Mouse (Mus musculus) stomach, embryonic 14.5 days (tissue): ENCODE data around the gene Pdlim5. TPM values are rescaled to one million over a fixed set of nuclear protein-coding genes. Genes with fewer than 3 reads are reported as not detected.

Experiments used
- ATAC-seq: fragments of 200-750 bp; cut with Nextera tagmentation; 2 replicates; pipeline ENCODE4 v1.8.0; 2017; ENCODE audit warnings: low read depth, moderate TSS enrichment; ENCODE audit not compliant: insufficient number of reproducible peaks, insufficient read depth, low FRiP score
- H3K27ac ChIP-seq: fragments of 300-500 bp; sonication (generic); 2 replicates; pipeline ENCODE4 v1.5.1; 2014; ENCODE audit warnings: mild to moderate bottlenecking, low read length, moderate library complexity, mixed read lengths
- H3K27me3 ChIP-seq: fragments of 300-500 bp; sonication (generic); 2 replicates; pipeline ENCODE4 v1.6.1; 2014; ENCODE audit warnings: low read length, control low read depth, mixed read lengths; ENCODE audit not compliant: control insufficient read depth, insufficient read depth
- H3K36me3 ChIP-seq: fragments of 300-500 bp; sonication (generic); 2 replicates; pipeline ENCODE4 v1.6.1; 2014; ENCODE audit warnings: mild to moderate bottlenecking, control low read depth, low read length, moderate library complexity, mixed read lengths; ENCODE audit not compliant: control insufficient read depth, insufficient read depth
- H3K4me1 ChIP-seq: fragments of 300-500 bp; sonication (generic); 2 replicates; pipeline ENCODE4 v1.6.1; 2014; ENCODE audit warnings: low read length, control low read depth, mixed read lengths; ENCODE audit not compliant: control insufficient read depth, insufficient read depth
- H3K4me2 ChIP-seq: fragments of 300-500 bp; sonication (generic); replicated peaks from 2 replicates; pipeline ENCODE4 v1.6.1; 2014; ENCODE audit warnings: low read depth, low read length, control low read depth
- H3K4me3 ChIP-seq: fragments of 300-500 bp; sonication (generic); 2 replicates; pipeline ENCODE4 v1.5.1; 2014; ENCODE audit warnings: low read depth, low read length, control low read depth
- H3K9ac ChIP-seq: fragments of 300-500 bp; sonication (generic); replicated peaks from 2 replicates; pipeline ENCODE4 v1.6.1; 2014; ENCODE audit warnings: low read depth, mild to moderate bottlenecking, control low read depth, low read length, moderate library complexity, mixed read lengths
- H3K9me3 ChIP-seq: fragments of 300-500 bp; sonication (generic); 2 replicates; pipeline ENCODE4 v1.6.1; 2016; ENCODE audit warnings: low read depth, low read length, control low read depth; ENCODE audit not compliant: control insufficient read depth
- WGBS: fragments of 180-500 bp; shearing (Covaris S2); extraction: QIAGEN DNeasy Blood & Tissue Kit; methylation state at CpG from one replicate; pipeline ENCODE4 v1.1.7; 2014; 5-methylcytosine and 5-hydroxymethylcytosine counted together
- polyA plus RNA-seq: library from polyadenylated mRNA; unstranded; fragments of >200 nt; fragmentation: Nextera tagmentation; extraction: Ambion mirVana; gene quantifications from 2 replicates; pipeline ENCODE4 v1.2.1, GENCODE M21; 2014

Gene Pdlim5
- polyA plus RNA-seq, 1 experiment from 2014 or later: 51.1 TPM

- Histone ChIP-seq H3K36me3 (no peaks in the 10 kb centered on the region), H3K27ac (no peak overlapping the region), H3K9ac (no peak overlapping the region), H3K4me2 (no peak overlapping the region), H3K4me3 (no peak overlapping the region), H3K9me3 (no peaks in the 10 kb centered on the region), H3K4me1 (peaks cover 3% of the 10 kb centered on the region; the same call in 1 of the 2 replicates), H3K27me3 (no peaks in the 10 kb centered on the region)
- WGBS: 88% methylated on average over 4 of the region's 4 CpGs
- ATAC-seq: no peak
Observed at GRCm38 (mm10) chr3:142422229-142422628, 26.7 kb upstream of the Pdlim5 start.

GRCm38 (mm10) chr3:142421470-142421869 lies 26.0 kb upstream of the Pdlim5 start:
- Histone ChIP-seq H3K9me3 (no peaks in the 10 kb centered on the region), H3K4me2 (no peak overlapping the region), H3K27ac (no peak overlapping the region), H3K9ac (no peak overlapping the region), H3K4me3 (no peak overlapping the region), H3K27me3 (no peaks in the 10 kb centered on the region), H3K36me3 (no peaks in the 10 kb centered on the region), H3K4me1 (peaks cover 3% of the 10 kb centered on the region; the same call in 1 of the 2 replicates)
- ATAC-seq: no peak
- WGBS: 86% methylated on average over 3 of the region's 3 CpGs

- Histone ChIP-seq H3K9me3 (no peaks in the 10 kb centered on the region), H3K9ac (no peak overlapping the region), H3K4me1 (no peaks in the 10 kb centered on the region), H3K27ac (no peak overlapping the region), H3K4me2 (no peak overlapping the region), H3K36me3 (no peaks in the 10 kb centered on the region), H3K4me3 (no peak overlapping the region), H3K27me3 (no peaks in the 10 kb centered on the region)
- ATAC-seq: no peak
- WGBS: 67% methylated on average over 3 of the region's 3 CpGs
Observed at GRCm38 (mm10) chr3:142417996-142418395, 22.5 kb upstream of the Pdlim5 start.

- H3K27ac ChIP-seq: no peak overlapping the region
- H3K4me3 ChIP-seq: no peak overlapping the region
- ATAC-seq: no peak
- 76% methylated on average over 4 of the region's 4 CpGs for WGBS
- H3K9ac ChIP-seq: no peak overlapping the region
- H3K4me1 ChIP-seq: no peaks in the 10 kb centered on the region
- no peaks in the 10 kb centered on the region for H3K27me3 ChIP-seq
- no peak overlapping the region for H3K4me2 ChIP-seq
- H3K9me3 ChIP-seq: no peaks in the 10 kb centered on the region
- H3K36me3 ChIP-seq: no peaks in the 10 kb centered on the region
Observed at GRCm38 (mm10) chr3:142413345-142413885, 17.9 kb upstream of the Pdlim5 start.

- H3K9ac ChIP-seq: no peak overlapping the region
- no peak overlapping the region for H3K4me3 ChIP-seq
- no peak overlapping the region for H3K27ac ChIP-seq
- no peaks in the 10 kb centered on the region for H3K4me1 ChIP-seq
- H3K36me3 ChIP-seq: no peaks in the 10 kb centered on the region
- H3K27me3 ChIP-seq: no peaks in the 10 kb centered on the region
- no peaks in the 10 kb centered on the region for H3K9me3 ChIP-seq
- no peak for ATAC-seq
- no peak overlapping the region for H3K4me2 ChIP-seq
Observed at GRCm38 (mm10) chr3:142410930-142411329, 15.4 kb upstream of the Pdlim5 start.

DNA sequence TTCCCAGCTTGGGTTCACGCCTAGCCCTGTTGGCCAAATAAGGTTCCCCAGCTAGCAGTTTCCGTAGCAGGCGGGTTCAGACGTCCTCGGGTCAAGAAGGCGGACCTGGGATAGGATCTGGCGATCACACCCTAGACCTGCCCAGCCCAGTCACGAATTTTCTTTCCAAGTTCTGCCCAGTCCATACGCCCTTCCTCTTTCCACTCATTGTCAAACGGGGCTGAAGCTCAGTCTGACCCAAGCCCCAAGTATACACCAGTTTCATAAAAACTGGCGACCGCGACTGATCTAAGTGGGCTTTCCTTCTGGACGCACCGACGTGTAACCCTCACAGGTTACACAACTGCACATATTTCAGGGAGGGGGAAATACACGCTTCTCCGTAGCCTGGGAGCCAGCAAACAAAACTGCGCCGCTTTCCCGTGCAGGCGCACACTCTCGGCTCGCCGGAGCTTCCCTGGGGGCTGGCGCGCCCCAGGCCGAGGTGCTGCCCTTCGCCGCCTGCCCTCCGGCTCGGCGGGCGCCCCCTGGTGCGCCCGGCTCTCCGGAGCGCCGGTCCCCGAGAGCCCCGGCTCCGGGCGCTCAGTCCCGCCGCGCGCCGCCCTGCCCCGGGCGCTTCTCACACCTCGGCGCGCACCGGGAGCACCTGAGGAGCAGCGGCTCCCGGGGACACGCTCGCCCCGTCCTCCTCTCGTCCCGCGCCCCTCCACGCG lies 544 bp downstream of the Pdlim5 start:
- WGBS: under 1% methylated on average over 55 of the region's 64 CpGs
- peak; percentile 73 for ATAC-seq

GRCm38 (mm10) chr3:142394000-142394411 lies 1.5 kb downstream of the Pdlim5 start:
- H3K9me3 ChIP-seq: no peaks in the 10 kb centered on the region
- 27% methylated on average over 9 of the region's 9 CpGs for WGBS
- no peak for ATAC-seq
- H3K36me3 ChIP-seq: no peaks in the 10 kb centered on the region; the same call in 1 of the 2 replicates
- no peaks in the 10 kb centered on the region for H3K27me3 ChIP-seq
- H3K4me1 ChIP-seq: no peaks in the 10 kb centered on the region; the same call in 1 of the 2 replicates
- H3K9ac ChIP-seq: no peak overlapping the region
- H3K27ac ChIP-seq: no peak overlapping the region
- peak overlapping the region; percentile 74 for H3K4me3 ChIP-seq
- H3K4me2 ChIP-seq: peak overlapping the region; percentile 52

More for the DNA sequence above, 544 bp downstream of the Pdlim5 start:
- Histone ChIP-seq H3K4me3 (peak overlapping the region; percentile 74), H3K4me1 (no peaks in the 10 kb centered on the region; the same call in 1 of the 2 replicates), H3K9me3 (no peaks in the 10 kb centered on the region), H3K27me3 (no peaks in the 10 kb centered on the region), H3K4me2 (peak overlapping the region; percentile 52), H3K27ac (peak overlapping the region; percentile 91), H3K36me3 (no peaks in the 10 kb centered on the region; the same call in 1 of the 2 replicates), H3K9ac (peak overlapping the region; percentile 67)

DNA sequence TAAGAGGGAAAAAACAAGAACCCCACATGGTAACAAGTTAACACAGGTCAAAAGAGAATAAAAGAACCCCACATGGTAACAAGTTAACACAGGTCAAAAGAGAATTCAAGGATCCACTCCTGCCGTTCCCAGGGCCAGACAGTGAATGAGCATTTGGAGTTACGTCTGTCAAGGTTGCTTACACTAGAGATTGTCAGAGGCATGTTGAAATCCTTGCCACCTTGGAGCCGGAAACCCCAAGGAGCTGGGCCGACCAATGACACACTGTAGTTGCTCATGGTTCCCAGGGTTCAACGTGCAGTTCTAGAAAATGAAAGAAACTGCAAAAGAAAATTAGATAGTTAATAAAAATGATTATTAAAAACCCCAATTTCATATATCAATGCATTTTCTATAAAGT lies 4.0 kb downstream of the Pdlim5 start:
- Histone ChIP-seq H3K9me3 (no peaks in the 10 kb centered on the region), H3K4me2 (no peak overlapping the region), H3K4me1 (no peaks in the 10 kb centered on the region; the same call in 1 of the 2 replicates), H3K4me3 (no peak overlapping the region), H3K27ac (no peak overlapping the region), H3K27me3 (no peaks in the 10 kb centered on the region), H3K9ac (no peak overlapping the region), H3K36me3 (no peaks in the 10 kb centered on the region; the same call in 1 of the 2 replicates)
- no peak for ATAC-seq
- 73% methylated on average over 5 of the region's 5 CpGs for WGBS
